Mouse (Mus musculus) MEL (cell line): ENCODE measurements around the gene C1ql4.

Experiments used
- CTCF ChIP-seq, 3 experiments: IDR thresholded peaks in 2 of 3; conservative IDR thresholded peaks in 1 of 3; 2 replicates each; pipeline ENCODE4 v1.5.1; 2011 to 2012; ENCODE audit warnings: low read length in 3 of 3, low read depth in 2 of 3, mild to moderate bottlenecking in 2 of 3, improper control_type of control experiment in 1 of 3, inconsistent platforms in 1 of 3, mixed read lengths in 1 of 3, moderate library complexity in 1 of 3; ENCODE audit not compliant: control insufficient read depth in 1 of 3, insufficient read depth in 1 of 3, poor library complexity in 1 of 3, severe bottlenecking in 1 of 3
- E2F4 ChIP-seq: IDR thresholded peaks from 2 replicates; pipeline ENCODE4 v1.6.1; 2011; ENCODE audit warnings: low read depth, low read length, improper control_type of control experiment, borderline replicate concordance
- EP300 ChIP-seq, 2 experiments: IDR thresholded peaks; 2 replicates each; pipeline ENCODE4 v1.6.1; 2011; ENCODE audit warnings: improper control_type of control experiment in 2 of 2, low read length in 2 of 2, low read depth in 1 of 2, mild to moderate bottlenecking in 1 of 2
- ETS1 ChIP-seq: IDR thresholded peaks from 2 replicates; pipeline ENCODE4 v1.6.1; 2012; ENCODE audit warnings: low read depth, mild to moderate bottlenecking, inconsistent platforms, low read length, improper control_type of control experiment, moderate library complexity
- HCFC1 ChIP-seq: IDR thresholded peaks from 2 replicates; pipeline ENCODE4 v1.6.1; 2012; ENCODE audit warnings: low read depth, mild to moderate bottlenecking, inconsistent platforms, low read length, improper control_type of control experiment, moderate library complexity
- KAT2A ChIP-seq: conservative IDR thresholded peaks from 2 replicates; pipeline ENCODE4 v1.6.1; 2012; ENCODE audit warnings: low read depth, low read length, improper control_type of control experiment, inconsistent platforms
- NELFE ChIP-seq: IDR thresholded peaks from 2 replicates; pipeline ENCODE4 v1.6.1; 2011; ENCODE audit warnings: low read depth, low read length, improper control_type of control experiment
- POLR2A ChIP-seq, 2 experiments: IDR thresholded peaks; 2 replicates each; pipeline ENCODE4 v1.6.1; 2011 to 2012; ENCODE audit warnings: low read length in 2 of 2, mild to moderate bottlenecking in 2 of 2, control low read depth in 1 of 2, improper control_type of control experiment in 1 of 2, low read depth in 1 of 2, moderate library complexity in 1 of 2; ENCODE audit not compliant: control insufficient read depth in 1 of 2, insufficient read depth in 1 of 2, poor library complexity in 1 of 2
- POLR2AphosphoS5 ChIP-seq: IDR thresholded peaks from 2 replicates; pipeline ENCODE4 v1.6.1; 2012; ENCODE audit warnings: low read depth, borderline replicate concordance, mild to moderate bottlenecking, inconsistent platforms, low read length, moderate library complexity, mixed read lengths
- TAL1 ChIP-seq: IDR thresholded peaks from 2 replicates; pipeline ENCODE4 v1.6.1; 2012; ENCODE audit warnings: mild to moderate bottlenecking, inconsistent platforms, low read length, moderate library complexity, mixed read lengths
- ZC3H11A ChIP-seq: IDR thresholded peaks from 2 replicates; pipeline ENCODE4 v1.6.1; 2012; ENCODE audit warnings: low read depth, mild to moderate bottlenecking, inconsistent platforms, low read length, improper control_type of control experiment

- TF ChIP-seq KAT2A (no peak), ZC3H11A (no peak), CTCF (IDR thresholded peaks at IDR 0.05 in 2 of 3, conservative IDR thresholded peaks at IDR 0.05 in 1 of 3; ENCODE audit: control insufficient read depth in 1 of 3, insufficient read depth in 1 of 3, low read depth in 2 of 3, low read length in 3 of 3, poor library complexity in 1 of 3, severe bottlenecking in 1 of 3) (no peak), HCFC1 (no peak), E2F4 (no peak), POLR2AphosphoS5 (no peak), TAL1 (no peak), EP300 (IDR thresholded peaks at IDR 0.05; ENCODE audit: low read depth in 1 of 2, low read length in 2 of 2) (no peak), ETS1 (no peak), NELFE (no peak), POLR2A (IDR thresholded peaks at IDR 0.05; ENCODE audit: control insufficient read depth in 1 of 2, insufficient read depth in 1 of 2, low read depth in 1 of 2, low read length in 2 of 2, poor library complexity in 1 of 2) (no peak)
Observed at GRCm38 (mm10) chr15:99078181-99078910, 9.3 kb downstream of the C1ql4 start.
